Mouse (Mus musculus): ENCODE results near the gene Ptafr. TPM values are rescaled to one million over a fixed set of nuclear protein-coding genes. Genes with fewer than 3 reads are reported as not detected.
"Not testable (repeated sequence)": the region's sequence is repeated elsewhere in the genome, so short reads cannot be mapped to it uniquely, and the experiment has no call there.

Gene Ptafr
- polyA plus RNA-seq, 1 experiment, result 91.0 TPM

DNA sequence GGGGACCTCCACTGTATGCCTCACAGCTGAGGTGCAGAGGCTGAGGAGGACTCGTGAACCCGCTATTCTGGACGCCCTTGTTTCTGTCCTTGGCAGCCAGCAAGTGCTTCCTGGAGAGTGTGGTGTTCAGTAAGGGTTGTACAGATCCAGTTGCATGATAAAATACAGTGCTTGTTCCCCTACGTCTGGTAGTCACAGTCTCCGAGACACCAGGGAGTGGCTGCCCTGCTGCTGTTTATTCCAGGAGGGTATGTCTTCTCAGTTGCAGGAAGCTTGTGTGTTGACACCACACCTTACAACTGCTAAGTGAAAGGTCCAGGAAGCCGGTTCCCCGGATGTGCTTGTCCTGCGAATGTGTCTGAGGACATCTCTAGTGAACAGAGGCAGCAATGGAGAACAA lies 9.2 kb upstream of the Ptafr start:
- Histone ChIP-seq H3K27ac (ENCODE audit: insufficient read depth, low read depth, low read length) (peak overlapping the region; percentile 20), H3K4me1 (ENCODE audit: control insufficient read depth, insufficient read depth, low read length) (peaks cover 47% of the 10 kb centered on the region), H3K4me3 (ENCODE audit: insufficient read depth, low read length) (no peak overlapping the region)
- TF ChIP-seq CTCF (IDR thresholded peaks at IDR 0.05; ENCODE audit: low read depth, low read length), result no peak
- no peak for TF ChIP-seq POLR2A (IDR thresholded peaks at IDR 0.05; ENCODE audit: borderline replicate concordance, low read depth, low read length)

- H3K4me3 ChIP-seq (ENCODE audit: insufficient read depth, low read length), result not testable (repeated sequence)
- Histone ChIP-seq H3K4me1 (ENCODE audit: control insufficient read depth, insufficient read depth, low read length) (peaks cover 44% of the 10 kb centered on the region), H3K27ac (ENCODE audit: insufficient read depth, low read depth, low read length) (peak overlapping the region; percentile 20)
These were observed 8.3 kb upstream of the Ptafr start for GRCm38 (mm10) chr4:132555550-132555949.

DNA sequence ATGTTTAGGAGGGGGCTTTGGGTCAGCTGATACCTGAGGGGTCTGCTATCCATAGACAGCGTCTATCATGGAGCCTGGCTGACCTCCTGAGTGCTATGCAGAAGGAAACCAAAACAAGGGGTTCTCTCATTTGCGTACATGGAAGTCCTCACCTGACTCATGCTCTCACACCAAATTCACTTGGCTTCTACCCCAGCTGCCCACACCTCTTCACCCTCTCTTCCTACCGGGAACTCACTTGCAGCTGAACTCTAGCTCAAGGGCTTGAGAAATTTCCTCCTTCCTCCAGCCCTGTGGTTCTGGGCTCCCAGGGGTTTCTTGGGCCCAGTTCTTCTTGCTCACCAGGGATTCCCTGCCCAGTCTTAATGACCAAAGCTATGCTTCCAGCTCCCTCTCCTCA lies 606 bp upstream of the Ptafr start:
- TF ChIP-seq POLR2A (IDR thresholded peaks at IDR 0.05; ENCODE audit: borderline replicate concordance, low read depth, low read length) (no peak), CTCF (IDR thresholded peaks at IDR 0.05; ENCODE audit: low read depth, low read length) (no peak)
- peaks cover 38% of the 10 kb centered on the region for H3K4me1 ChIP-seq (ENCODE audit: control insufficient read depth, insufficient read depth, low read length)
- H3K27ac ChIP-seq (ENCODE audit: insufficient read depth, low read depth, low read length), result peak overlapping the region; percentile 82
- peak overlapping the region; percentile 53 for H3K4me3 ChIP-seq (ENCODE audit: insufficient read depth, low read length)

DNA sequence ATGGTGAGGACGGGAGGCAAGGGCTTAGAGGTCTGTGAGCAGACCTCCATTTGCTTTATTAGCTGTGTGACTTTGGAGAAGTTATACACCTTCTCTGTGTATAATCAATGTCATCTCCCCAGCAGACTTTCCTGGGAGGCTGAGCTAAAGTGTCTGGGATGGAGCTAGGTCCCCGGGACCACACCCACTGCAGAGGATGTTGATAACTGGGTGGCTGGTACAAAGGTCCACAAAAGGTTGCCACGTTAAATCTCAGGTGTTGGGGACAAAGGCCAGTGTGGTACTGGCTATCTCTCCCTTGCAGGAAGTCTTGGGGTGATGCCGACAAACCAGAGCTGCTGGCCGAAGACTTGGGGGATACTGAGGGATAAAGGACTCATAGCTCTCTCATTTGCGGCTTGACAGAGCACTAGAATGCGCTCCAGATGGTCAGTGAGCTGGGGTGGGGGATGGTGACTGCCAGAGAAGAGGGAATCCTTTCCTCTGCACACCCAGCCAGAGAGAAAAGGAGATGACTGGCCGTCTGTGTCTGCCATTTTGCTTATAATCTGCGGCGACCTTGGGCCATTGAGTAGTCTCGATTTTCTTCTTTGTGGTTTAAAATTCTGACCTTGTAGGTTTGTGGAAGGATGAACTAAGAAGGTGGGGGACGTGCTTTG lies 1.4 kb downstream of the Ptafr start:
- H3K4me3 ChIP-seq (ENCODE audit: insufficient read depth, low read length), result peak overlapping the region; percentile 83
- peaks cover 38% of the 10 kb centered on the region for H3K4me1 ChIP-seq (ENCODE audit: control insufficient read depth, insufficient read depth, low read length)
- TF ChIP-seq POLR2A (IDR thresholded peaks at IDR 0.05; ENCODE audit: borderline replicate concordance, low read depth, low read length) (no peak), CTCF (IDR thresholded peaks at IDR 0.05; ENCODE audit: low read depth, low read length) (no peak)
- H3K27ac ChIP-seq (ENCODE audit: insufficient read depth, low read depth, low read length), result peak overlapping the region; percentile 90; the same call in 1 of the 2 replicates

DNA sequence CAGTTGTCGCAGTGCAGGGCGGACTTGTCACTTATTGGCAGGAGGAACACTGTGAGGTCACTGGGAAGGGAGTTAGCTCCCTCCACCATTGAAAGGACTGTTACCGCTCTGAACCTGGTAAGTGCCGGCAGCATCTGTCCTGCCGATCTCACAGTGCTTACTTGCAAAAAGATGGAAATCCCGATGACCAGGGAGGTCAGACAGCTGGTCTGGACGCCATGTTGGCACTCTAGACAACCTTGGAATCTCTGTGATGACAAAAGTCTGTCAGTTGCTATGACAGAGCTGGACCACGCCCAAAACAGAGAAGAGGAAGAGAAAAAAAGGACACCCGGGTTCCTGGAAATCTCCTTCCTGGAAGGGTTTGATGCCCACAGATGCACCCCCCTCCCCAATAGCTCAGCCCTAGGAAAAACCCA lies 3.5 kb downstream of the Ptafr start:
- H3K4me3 ChIP-seq (ENCODE audit: insufficient read depth, low read length), result peak overlapping the region; percentile 25
- peaks cover 48% of the 10 kb centered on the region for H3K4me1 ChIP-seq (ENCODE audit: control insufficient read depth, insufficient read depth, low read length)
- peak overlapping the region; percentile 39 for H3K27ac ChIP-seq (ENCODE audit: insufficient read depth, low read depth, low read length)
- TF ChIP-seq POLR2A (IDR thresholded peaks at IDR 0.05; ENCODE audit: borderline replicate concordance, low read depth, low read length) (no peak), CTCF (IDR thresholded peaks at IDR 0.05; ENCODE audit: low read depth, low read length) (no peak)

DNA sequence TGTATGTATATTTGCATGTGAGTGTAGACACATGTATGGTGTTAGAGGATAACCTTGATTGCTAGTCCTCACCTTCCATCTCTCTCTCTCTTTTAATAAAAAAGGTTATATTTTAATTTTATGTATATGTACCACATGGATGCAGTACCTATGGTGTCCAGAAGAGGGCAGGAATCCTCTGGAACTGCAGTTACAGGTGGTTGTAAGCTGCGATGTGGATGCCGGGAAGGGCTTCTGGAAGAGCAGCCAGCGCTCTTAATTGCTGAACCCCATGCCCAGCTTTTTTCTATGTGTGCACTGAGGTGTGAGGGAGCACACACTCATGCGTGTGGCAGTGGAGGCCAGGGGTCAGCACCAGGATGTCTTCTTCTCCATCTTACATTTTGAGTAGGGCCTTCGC lies 5.2 kb downstream of the Ptafr start:
- TF ChIP-seq POLR2A (IDR thresholded peaks at IDR 0.05; ENCODE audit: borderline replicate concordance, low read depth, low read length), result no peak
- peak; percentile 63; the same call in 1 of the 2 replicates for TF ChIP-seq CTCF (IDR thresholded peaks at IDR 0.05; ENCODE audit: low read depth, low read length)
- Histone ChIP-seq H3K27ac (ENCODE audit: insufficient read depth, low read depth, low read length) (no peak overlapping the region), H3K4me1 (ENCODE audit: control insufficient read depth, insufficient read depth, low read length) (peaks cover 50% of the 10 kb centered on the region), H3K4me3 (ENCODE audit: insufficient read depth, low read length) (no peak overlapping the region)

DNA sequence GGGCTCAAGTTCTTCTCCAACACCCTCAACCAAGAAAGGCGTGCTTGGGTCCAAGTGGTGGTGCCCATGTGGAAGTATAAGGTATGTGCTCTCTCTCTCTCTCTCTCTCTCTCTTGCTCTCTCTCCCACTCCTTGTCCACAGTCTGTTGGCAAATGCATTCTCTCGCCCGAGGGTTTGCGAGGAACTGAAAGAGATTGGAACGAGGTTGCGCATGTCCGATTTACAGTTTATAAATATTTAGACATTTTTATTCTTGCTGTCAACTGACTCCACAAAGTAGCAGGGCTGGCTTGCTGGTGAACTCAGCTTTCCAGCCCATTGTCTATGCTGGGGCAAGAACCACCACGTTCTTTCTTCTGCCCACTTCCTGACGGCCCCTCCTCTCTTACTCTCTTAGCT lies 7.3 kb downstream of the Ptafr start:
- no peak overlapping the region for H3K4me3 ChIP-seq (ENCODE audit: insufficient read depth, low read length)
- H3K4me1 ChIP-seq (ENCODE audit: control insufficient read depth, insufficient read depth, low read length), result peaks cover 42% of the 10 kb centered on the region
- peak overlapping the region; percentile 3; the same call in 1 of the 2 replicates for H3K27ac ChIP-seq (ENCODE audit: insufficient read depth, low read depth, low read length)
- TF ChIP-seq POLR2A (IDR thresholded peaks at IDR 0.05; ENCODE audit: borderline replicate concordance, low read depth, low read length) (no peak), CTCF (IDR thresholded peaks at IDR 0.05; ENCODE audit: low read depth, low read length) (no peak)

- Histone ChIP-seq H3K4me1 (ENCODE audit: control insufficient read depth, insufficient read depth, low read length) (peaks cover 32% of the 10 kb centered on the region), H3K4me3 (ENCODE audit: insufficient read depth, low read length) (no peak overlapping the region; the same call in 1 of the 2 replicates), H3K27ac (ENCODE audit: insufficient read depth, low read depth, low read length) (peak overlapping the region; percentile 87)
- no peak for TF ChIP-seq CTCF (IDR thresholded peaks at IDR 0.05; ENCODE audit: low read depth, low read length)
- no peak for TF ChIP-seq POLR2A (IDR thresholded peaks at IDR 0.05; ENCODE audit: borderline replicate concordance, low read depth, low read length)
These were observed 9.5 kb downstream of the Ptafr start for GRCm38 (mm10) chr4:132573327-132573726.

- Histone ChIP-seq H3K27ac (ENCODE audit: insufficient read depth, low read depth, low read length) (no peak overlapping the region), H3K4me3 (ENCODE audit: insufficient read depth, low read length) (no peak overlapping the region), H3K4me1 (ENCODE audit: control insufficient read depth, insufficient read depth, low read length) (peaks cover 32% of the 10 kb centered on the region)
- TF ChIP-seq POLR2A (IDR thresholded peaks at IDR 0.05; ENCODE audit: borderline replicate concordance, low read depth, low read length), result no peak
- TF ChIP-seq CTCF (IDR thresholded peaks at IDR 0.05; ENCODE audit: low read depth, low read length), result no peak
These were observed 11.0 kb downstream of the Ptafr start for GRCm38 (mm10) chr4:132574809-132575347.

- H3K4me1 ChIP-seq (ENCODE audit: control insufficient read depth, insufficient read depth, low read length), result peaks cover 31% of the 10 kb centered on the region
- TF ChIP-seq CTCF (IDR thresholded peaks at IDR 0.05; ENCODE audit: low read depth, low read length) (no peak), POLR2A (IDR thresholded peaks at IDR 0.05; ENCODE audit: borderline replicate concordance, low read depth, low read length) (no peak)
- no peak overlapping the region for H3K27ac ChIP-seq (ENCODE audit: insufficient read depth, low read depth, low read length)
- no peak overlapping the region for H3K4me3 ChIP-seq (ENCODE audit: insufficient read depth, low read length)
These were observed 19.9 kb downstream of the Ptafr start for GRCm38 (mm10) chr4:132583781-132584180.
